Mouse (Mus musculus) gastrocnemius, postnatal 25 days (tissue): ENCODE results near the gene Maff. TPM values are rescaled to one million over a fixed set of nuclear protein-coding genes. Genes with fewer than 3 reads are reported as not detected.

Source experiments
- DNase-seq: peaks from one replicate; pipeline ENCODE4 v3.0.0; 2022
- total RNA-seq, 2 experiments: library from RNA; stranded (reverse); gene quantifications; 1 replicate in 1 of 2; 2 replicates in 1 of 2; pipeline ENCODE4 v1.2.3; 2021

Maff gene
- total RNA-seq, 2 experiments from 2014 or later: 2.7 to 3.8 TPM

- DNase-seq: no peak
Measured at GRCm38 (mm10) chr15:79364120-79364519, 17.7 kb downstream of the Maff start.

- DNase-seq: no peak
Measured at GRCm38 (mm10) chr15:79365068-79365467, 18.6 kb downstream of the Maff start.

- DNase-seq: no peak
Measured at GRCm38 (mm10) chr15:79366402-79366801, 20.0 kb downstream of the Maff start.

- DNase-seq: peak; percentile 75
Measured at GRCm38 (mm10) chr15:79368313-79368811, 21.9 kb downstream of the Maff start.

GRCm38 (mm10) chr15:79368861-79369440 lies 22.5 kb downstream of the Maff start:
- DNase-seq: no peak

GRCm38 (mm10) chr15:79369452-79370280 lies 23.2 kb downstream of the Maff start:
- no peak for DNase-seq

GRCm38 (mm10) chr15:79370281-79370843 lies 23.9 kb downstream of the Maff start:
- DNase-seq: no peak

- DNase-seq: no peak
Measured at GRCm38 (mm10) chr15:79374760-79375159, 28.3 kb downstream of the Maff start.

- peak; percentile 88 for DNase-seq
Measured at GRCm38 (mm10) chr15:79377681-79378080, 31.3 kb downstream of the Maff start.

- DNase-seq: no peak
Measured at GRCm38 (mm10) chr15:79378608-79379007, 32.2 kb downstream of the Maff start.

- DNase-seq: no peak
Measured at GRCm38 (mm10) chr15:79379658-79380057, 33.2 kb downstream of the Maff start.

GRCm38 (mm10) chr15:79380468-79381444 lies 34.3 kb downstream of the Maff start:
- DNase-seq: peak; percentile 72

GRCm38 (mm10) chr15:79381644-79382043 lies 35.2 kb downstream of the Maff start:
- no peak for DNase-seq

GRCm38 (mm10) chr15:79387081-79387480 lies 40.7 kb downstream of the Maff start:
- no peak for DNase-seq

GRCm38 (mm10) chr15:79387611-79388010 lies 41.2 kb downstream of the Maff start:
- DNase-seq: no peak

- DNase-seq: no peak
Measured at GRCm38 (mm10) chr15:79388171-79388570, 41.8 kb downstream of the Maff start.

GRCm38 (mm10) chr15:79390434-79390833 lies 44.0 kb downstream of the Maff start:
- DNase-seq: no peak

- DNase-seq: peak; percentile 64
Measured at GRCm38 (mm10) chr15:79391447-79392093, 45.1 kb downstream of the Maff start.

- DNase-seq: no peak
Measured at GRCm38 (mm10) chr15:79392527-79392926, 46.1 kb downstream of the Maff start.

GRCm38 (mm10) chr15:79393101-79393500 lies 46.7 kb downstream of the Maff start:
- no peak for DNase-seq

- no peak for DNase-seq
Measured at GRCm38 (mm10) chr15:79394842-79395241, 48.4 kb downstream of the Maff start.
